Mouse (Mus musculus) left cerebral cortex, postnatal 14 days (tissue): ENCODE data around the gene Dedd2. TPM values are rescaled to one million over a fixed set of nuclear protein-coding genes. Genes with fewer than 3 reads are reported as not detected.

Experiments used
- DNase-seq, 2 experiments: peaks; one replicate each; pipeline ENCODE4 v3.0.0; 2021 to 2022; ENCODE audit warnings: low spot score in 2 of 2, mixed read lengths in 1 of 2
- intact Hi-C: fragments of 180-260 bp; cut with DNase I; formaldehyde crosslinking; loops from one replicate; pipeline ENCODE4 v1.15.1; 2025
- total RNA-seq, 2 experiments: library from RNA; stranded (reverse); gene quantifications; 2 replicates each; pipeline ENCODE4 v1.2.3; 2021

The Dedd2 gene
- total RNA-seq, 2 experiments from 2014 or later, result 25.0 to 26.0 TPM

GRCm38 (mm10) chr7:25222275-25222967 is 2.0 kb upstream of the Dedd2 start:
- intact Hi-C loops, result no loop called here
- DNase-seq, result no peak

GRCm38 (mm10) chr7:25221102-25221883 is 878 bp upstream of the Dedd2 start, which contains the start of gene Zfp526:
Gene Zfp526 (plus strand): TSS chr7:25221425.
- DNase-seq, result peak; percentile 98 to 99
- intact Hi-C loops, result no loop called here

- intact Hi-C loops, result no loop called here
- DNase-seq, result peak; percentile 94 to 95
These were observed 509 bp downstream of the Dedd2 start for GRCm38 (mm10) chr7:25219756-25220456.

- intact Hi-C loops, result no loop called here
- peak in 1 of 2 experiments; percentile 31 for DNase-seq
These were observed 1.0 kb downstream of the Dedd2 start for GRCm38 (mm10) chr7:25219416-25219750.

- intact Hi-C loops, result no loop called here
- peak in 1 of 2 experiments; percentile 37 for DNase-seq
These were observed 1.6 kb downstream of the Dedd2 start for GRCm38 (mm10) chr7:25218705-25219415.

- intact Hi-C loops, result no loop called here
These were observed 2.6 kb downstream of the Dedd2 start for GRCm38 (mm10) chr7:25217653-25218395.

GRCm38 (mm10) chr7:25214172-25214571 is 6.2 kb downstream of the Dedd2 start:
- intact Hi-C loops, result no loop called here
- no peak for DNase-seq

More at GRCm38 (mm10) chr7:25217653-25218395, 2.6 kb downstream of the Dedd2 start:
- DNase-seq, result no peak

- DNase-seq, result no peak
- intact Hi-C loops, result no loop called here
These were observed 7.3 kb downstream of the Dedd2 start for GRCm38 (mm10) chr7:25213099-25213498.

GRCm38 (mm10) chr7:25210482-25210881 is 9.9 kb downstream of the Dedd2 start:
- intact Hi-C loops, result no loop called here

GRCm38 (mm10) chr7:25209161-25209622 is 11.2 kb downstream of the Dedd2 start:
- no peak for DNase-seq
- intact Hi-C loops, result no loop called here

More at GRCm38 (mm10) chr7:25210482-25210881, 9.9 kb downstream of the Dedd2 start:
- no peak for DNase-seq

- intact Hi-C loops, result no loop called here
- no peak for DNase-seq
These were observed 14.2 kb downstream of the Dedd2 start for GRCm38 (mm10) chr7:25206094-25206830.

- DNase-seq, result no peak
- intact Hi-C loops, result no loop called here
These were observed 14.9 kb downstream of the Dedd2 start for GRCm38 (mm10) chr7:25205355-25206093.

- DNase-seq, result no peak
- intact Hi-C loops, result no loop called here
These were observed 16.8 kb downstream of the Dedd2 start for GRCm38 (mm10) chr7:25203624-25204023.

- no peak for DNase-seq
- intact Hi-C loops, result no loop called here
These were observed 22.9 kb downstream of the Dedd2 start for GRCm38 (mm10) chr7:25197384-25198018.

GRCm38 (mm10) chr7:25196107-25196506 is 24.3 kb downstream of the Dedd2 start:
- intact Hi-C loops, result no loop called here
- DNase-seq, result no peak

GRCm38 (mm10) chr7:25195148-25195547 is 25.3 kb downstream of the Dedd2 start:
- DNase-seq, result no peak
- intact Hi-C loops, result no loop called here

GRCm38 (mm10) chr7:25192110-25192509 is 28.3 kb downstream of the Dedd2 start:
- no peak for DNase-seq
- intact Hi-C loops, result no loop called here
